Mouse (Mus musculus): ENCODE data around the gene Sprr2b. TPM values are rescaled to one million over a fixed set of nuclear protein-coding genes. Genes with fewer than 3 reads are reported as not detected.
"Not testable (repeated sequence)": the region's sequence is repeated elsewhere in the genome, so short reads cannot be mapped to it uniquely, and the experiment has no call there.

Sprr2b gene
- not detected in 2 replicates for polyA plus RNA-seq (2012; rRNA removed)

DNA sequence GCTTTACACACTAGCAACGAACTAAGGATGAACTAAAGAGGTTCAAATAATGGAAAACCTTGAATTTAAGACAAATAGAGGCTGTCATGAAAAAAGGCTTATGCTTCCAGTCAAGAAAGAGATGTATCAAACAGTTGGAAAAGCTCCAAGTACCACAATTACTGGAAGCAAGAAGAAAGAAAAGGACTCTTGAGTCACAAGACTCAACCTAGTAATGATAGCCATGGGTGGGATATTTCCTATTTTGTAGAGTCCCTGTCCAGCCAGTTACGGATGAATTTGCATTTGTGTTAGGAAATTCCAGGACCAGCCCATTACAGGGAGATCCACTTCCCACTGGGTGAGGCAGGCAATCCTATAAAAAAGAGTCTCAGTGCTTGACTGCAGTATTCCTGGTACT is at the start of gene Sprr2b:
Gene Sprr2b (plus strand): TSS at position 301 of the 400 bp plus-strand sequence.
- WGBS = 81% methylated on average over 2 of the region's 2 CpGs

DNA sequence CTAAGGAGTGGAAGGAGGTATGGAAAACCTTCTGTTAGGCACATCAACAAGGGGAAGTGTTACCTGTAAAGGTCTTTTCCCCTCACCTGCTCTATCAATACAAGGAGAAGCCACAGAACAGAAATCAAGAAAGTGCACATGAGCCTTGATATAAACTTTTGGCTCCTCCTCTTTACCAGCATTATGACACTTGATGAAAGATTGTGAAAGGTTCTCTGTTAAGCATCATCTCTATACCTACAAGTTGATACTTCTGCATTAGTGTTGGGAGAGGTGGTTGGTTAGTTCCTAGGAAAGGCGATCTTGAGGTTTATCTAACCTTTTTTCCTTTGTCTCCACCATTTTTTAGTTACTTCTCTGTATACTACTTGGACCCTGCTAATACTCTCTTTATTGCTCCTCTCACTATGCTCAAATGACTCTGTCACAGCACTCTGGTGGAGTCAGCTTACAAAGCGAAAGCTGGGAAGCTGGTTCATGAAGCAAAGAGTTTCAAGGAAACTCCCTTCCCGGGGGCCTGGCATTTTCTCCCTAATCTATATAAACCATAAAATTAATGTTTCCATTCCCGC is 44.9 kb upstream of the Sprr2b start:
- H3K36me3 ChIP-seq (ENCODE audit: control insufficient read depth, insufficient read depth, low read length); H3K27ac ChIP-seq (ENCODE audit: insufficient read depth, low read depth, low read length); H3K4me1 ChIP-seq (ENCODE audit: control insufficient read depth, insufficient read depth, low read length); DNase-seq; H3K4me3 ChIP-seq (ENCODE audit: insufficient read depth, low read depth, low read length); H3K27me3 ChIP-seq (replicated peaks; ENCODE audit: control insufficient read depth, insufficient read depth, low read length): not testable (repeated sequence)
- WGBS = no CpG with 5 or more reads among the region's 4 CpGs

More for the DNA sequence above, at the start of gene Sprr2b:
- TF ChIP-seq POLR2A (IDR thresholded peaks at IDR 0.05; ENCODE audit: low read depth, low read length) (no peak), CTCF (conservative IDR thresholded peaks at IDR 0.05; ENCODE audit: insufficient read depth, insufficient read length, low read depth, low read length) (no peak)
- no peak within 1 kb of the TSS for H3K27ac ChIP-seq (ENCODE audit: insufficient read depth, low read depth, low read length)
- H3K36me3 ChIP-seq (ENCODE audit: control insufficient read depth, insufficient read depth, low read length) = no peaks in the 10 kb centered on the region
- H3K4me1 ChIP-seq (ENCODE audit: control insufficient read depth, insufficient read depth, low read length) = no peaks in the 10 kb centered on the region
- no peaks in the 10 kb centered on the region for H3K27me3 ChIP-seq (replicated peaks; ENCODE audit: control insufficient read depth, insufficient read depth, low read length)
- DNase-seq = no peak
- H3K4me3 ChIP-seq (ENCODE audit: insufficient read depth, low read depth, low read length) = no peak within 1 kb of the TSS

DNA sequence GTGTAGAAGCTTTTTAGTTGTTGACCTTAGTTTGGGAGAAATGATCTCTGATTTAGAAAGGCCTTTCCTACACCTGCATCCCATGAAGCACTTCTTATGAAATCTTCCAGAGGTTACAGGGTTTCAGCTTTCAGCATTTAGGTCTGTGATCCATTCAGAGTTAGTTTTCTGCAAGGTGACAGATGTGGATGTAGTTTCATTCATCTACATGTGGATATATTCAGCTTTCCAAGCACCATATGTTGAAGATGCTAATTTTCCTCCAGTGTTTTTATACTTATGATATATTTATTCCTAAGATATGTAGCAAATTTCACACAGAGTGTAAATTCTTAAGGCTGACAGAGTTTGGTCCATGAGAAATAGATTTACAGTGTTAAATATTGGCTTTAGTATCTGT is 42.9 kb upstream of the Sprr2b start:
- DNase-seq; H3K36me3 ChIP-seq (ENCODE audit: control insufficient read depth, insufficient read depth, low read length); H3K27ac ChIP-seq (ENCODE audit: insufficient read depth, low read depth, low read length); H3K27me3 ChIP-seq (replicated peaks; ENCODE audit: control insufficient read depth, insufficient read depth, low read length); H3K4me3 ChIP-seq (ENCODE audit: insufficient read depth, low read depth, low read length); H3K4me1 ChIP-seq (ENCODE audit: control insufficient read depth, insufficient read depth, low read length): not testable (repeated sequence)

DNA sequence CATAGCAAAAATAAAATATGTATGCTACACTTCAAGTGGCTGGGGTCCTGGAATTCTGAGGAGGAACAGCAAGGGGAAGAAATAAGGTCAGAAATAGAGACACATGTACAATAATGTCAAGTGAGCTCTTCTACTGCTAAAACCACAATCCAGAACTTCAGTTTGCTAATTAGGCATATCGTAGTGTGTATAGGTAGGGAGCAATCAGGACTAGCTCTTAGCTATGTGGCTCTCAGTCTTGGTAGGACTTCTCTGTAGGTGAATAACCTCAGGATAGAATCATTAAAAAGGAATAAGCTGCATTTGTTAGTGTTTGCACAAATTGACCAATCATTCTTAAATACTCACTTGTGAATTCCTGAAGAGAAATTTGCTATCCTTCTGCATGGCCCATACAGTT is 42.4 kb upstream of the Sprr2b start:
- not testable (repeated sequence) for H3K4me3 ChIP-seq (ENCODE audit: insufficient read depth, low read depth, low read length)

DNA sequence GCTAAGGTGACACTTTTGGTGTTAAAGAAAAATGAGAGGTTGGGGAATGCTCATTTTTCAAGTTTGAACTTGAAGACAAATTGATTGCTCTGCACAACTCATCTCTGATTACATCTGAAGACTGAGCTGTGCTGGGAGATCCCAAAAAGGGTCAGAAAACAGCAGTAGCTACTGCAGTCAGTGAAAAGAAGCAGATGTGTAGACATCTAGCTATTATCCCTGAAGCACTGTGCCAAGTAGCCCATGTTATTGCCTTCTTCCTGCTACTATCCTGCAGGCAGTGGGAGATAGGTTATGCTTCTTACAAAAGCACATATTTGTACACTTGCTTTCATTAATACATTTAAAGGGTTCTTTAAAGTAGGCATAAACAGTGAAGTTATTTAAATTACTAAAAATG is 36.8 kb upstream of the Sprr2b start:
- H3K4me1 ChIP-seq (ENCODE audit: control insufficient read depth, insufficient read depth, low read length); H3K36me3 ChIP-seq (ENCODE audit: control insufficient read depth, insufficient read depth, low read length); DNase-seq; H3K27ac ChIP-seq (ENCODE audit: insufficient read depth, low read depth, low read length); H3K27me3 ChIP-seq (replicated peaks; ENCODE audit: control insufficient read depth, insufficient read depth, low read length); H3K4me3 ChIP-seq (ENCODE audit: insufficient read depth, low read depth, low read length): not testable (repeated sequence)

More for the DNA sequence above, 42.4 kb upstream of the Sprr2b start:
- H3K27ac ChIP-seq (ENCODE audit: insufficient read depth, low read depth, low read length); H3K4me1 ChIP-seq (ENCODE audit: control insufficient read depth, insufficient read depth, low read length); H3K27me3 ChIP-seq (replicated peaks; ENCODE audit: control insufficient read depth, insufficient read depth, low read length); DNase-seq; H3K36me3 ChIP-seq (ENCODE audit: control insufficient read depth, insufficient read depth, low read length): not testable (repeated sequence)
- no CpG with 5 or more reads among the region's 1 CpGs for WGBS

DNA sequence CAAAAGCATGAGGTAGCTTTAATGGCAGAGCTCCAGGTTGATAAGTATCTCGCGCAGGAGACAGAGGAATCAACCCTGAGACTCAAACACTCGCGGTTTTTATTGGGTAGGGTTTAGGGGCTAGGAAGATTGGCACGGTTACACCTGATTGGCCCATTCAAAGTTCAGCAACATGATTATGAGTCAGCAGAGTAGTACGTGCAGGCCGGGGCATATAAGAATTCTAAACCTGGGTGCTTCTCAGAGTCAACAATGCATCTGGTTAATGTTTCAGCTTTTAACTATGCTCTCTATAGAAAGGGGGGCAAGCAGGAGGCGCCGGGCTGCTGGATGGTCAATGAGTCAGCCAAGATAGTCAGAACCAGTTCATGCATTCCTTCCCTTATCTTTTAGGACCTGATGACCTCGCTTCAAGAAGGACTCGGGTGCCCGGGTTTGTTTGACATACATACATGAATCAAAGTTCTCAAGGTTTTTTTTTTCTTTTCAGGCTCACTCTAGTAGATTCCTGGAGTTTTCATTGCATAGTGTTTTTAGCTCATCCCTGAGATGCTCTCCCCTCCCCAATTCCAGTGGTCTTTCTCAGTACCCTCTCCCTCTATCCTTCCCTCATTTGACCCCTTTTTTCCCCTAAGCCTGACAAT is 35.3 kb upstream of the Sprr2b start:
- not testable (repeated sequence) for H3K4me1 ChIP-seq (ENCODE audit: control insufficient read depth, insufficient read depth, low read length); H3K4me3 ChIP-seq (ENCODE audit: insufficient read depth, low read depth, low read length); H3K36me3 ChIP-seq (ENCODE audit: control insufficient read depth, insufficient read depth, low read length); H3K27me3 ChIP-seq (replicated peaks; ENCODE audit: control insufficient read depth, insufficient read depth, low read length); DNase-seq; H3K27ac ChIP-seq (ENCODE audit: insufficient read depth, low read depth, low read length)
- WGBS = 36% methylated on average over 5 of the region's 12 CpGs

DNA sequence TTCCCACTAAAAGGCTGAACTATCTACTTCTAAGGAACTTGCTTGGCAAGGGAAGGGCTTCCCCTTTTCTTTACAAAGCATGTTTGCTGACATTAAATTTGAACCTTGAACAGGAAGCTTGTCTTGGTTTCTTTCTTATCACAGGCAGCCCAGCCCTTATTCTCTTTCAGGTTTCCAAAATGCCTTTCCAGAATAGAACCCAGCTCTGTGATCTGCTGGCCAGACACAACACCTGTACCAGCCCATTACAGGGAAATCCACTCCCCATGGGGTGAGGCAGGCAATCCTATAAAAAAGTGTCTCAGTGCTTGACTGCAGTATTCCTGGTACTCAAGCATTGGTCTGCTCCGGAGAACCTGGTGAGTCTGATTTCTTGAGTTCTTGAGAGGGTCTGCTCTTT is 31.3 kb upstream of the Sprr2b start, which contains the start of gene Sprr2a3:
Gene Sprr2a3 (plus strand): TSS at position 317 of the 400 bp plus-strand sequence.
- H3K27me3 ChIP-seq (replicated peaks; ENCODE audit: control insufficient read depth, insufficient read depth, low read length); H3K36me3 ChIP-seq (ENCODE audit: control insufficient read depth, insufficient read depth, low read length); H3K4me1 ChIP-seq (ENCODE audit: control insufficient read depth, insufficient read depth, low read length); H3K4me3 ChIP-seq (ENCODE audit: insufficient read depth, low read depth, low read length); DNase-seq; H3K27ac ChIP-seq (ENCODE audit: insufficient read depth, low read depth, low read length): not testable (repeated sequence)
- 93% methylated on average over 1 of the region's 1 CpGs for WGBS

DNA sequence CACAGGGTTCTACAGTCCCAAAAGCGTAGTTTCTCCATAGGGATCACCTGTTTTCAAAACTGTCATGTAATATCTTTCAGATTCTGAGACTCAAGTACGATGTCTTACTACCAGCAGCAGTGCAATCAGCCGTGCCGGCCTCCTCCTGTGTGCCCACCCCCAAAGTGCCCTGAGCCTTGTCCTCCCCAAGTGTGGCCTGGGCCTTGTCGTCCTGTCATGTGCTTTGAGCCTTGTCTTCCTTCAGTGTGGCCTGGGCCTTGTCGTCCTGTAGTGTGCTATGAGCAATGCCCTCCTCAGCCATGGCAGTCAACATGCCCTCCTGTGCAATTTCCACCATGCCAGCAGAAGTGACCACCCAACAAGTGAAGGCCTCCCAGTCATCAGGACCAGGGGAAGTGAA is 27.9 kb upstream of the Sprr2b start:
- not testable (repeated sequence) for H3K27me3 ChIP-seq (replicated peaks; ENCODE audit: control insufficient read depth, insufficient read depth, low read length); H3K4me3 ChIP-seq (ENCODE audit: insufficient read depth, low read depth, low read length); DNase-seq; H3K4me1 ChIP-seq (ENCODE audit: control insufficient read depth, insufficient read depth, low read length); H3K36me3 ChIP-seq (ENCODE audit: control insufficient read depth, insufficient read depth, low read length); H3K27ac ChIP-seq (ENCODE audit: insufficient read depth, low read depth, low read length)
- WGBS = 71% methylated on average over 4 of the region's 6 CpGs
